Mouse (Mus musculus) cerebellum, adult 2 months (tissue): Measurements from ENCODE around the gene Trappc4.

Experiments
- CTCF ChIP-seq: fragments of 200-500 bp; IDR thresholded peaks from 2 replicates; pipeline ENCODE4 v1.5.1; 2011; ENCODE audit warnings: low read depth, mild to moderate bottlenecking, control low read depth, low read length, moderate library complexity, borderline replicate concordance; ENCODE audit not compliant: insufficient read depth
- POLR2A ChIP-seq: fragments of 200-500 bp; IDR thresholded peaks from 2 replicates; pipeline ENCODE4 v1.6.1; 2011; ENCODE audit warnings: low read length, control low read depth, borderline replicate concordance; ENCODE audit not compliant: insufficient read depth

- TF ChIP-seq CTCF (no peak), POLR2A (no peak)
Measured at GRCm38 (mm10) chr9:44373386-44373785, 34.0 kb downstream of the Trappc4 start.
